Mouse (Mus musculus): ENCODE measurements around the gene Proser2.

Gene Proser2

GRCm38 (mm10) chr2:6074891-6075529 is 55.0 kb downstream of the Proser2 start:
- DNase-seq (ENCODE audit: extremely low spot score, low read depth, low spot score): peak; percentile 39

- no peak for DNase-seq (ENCODE audit: extremely low spot score, low read depth, low spot score)
These were observed 57.2 kb downstream of the Proser2 start for GRCm38 (mm10) chr2:6072685-6073260.

GRCm38 (mm10) chr2:6071598-6072440 is 58.2 kb downstream of the Proser2 start:
- no peak for DNase-seq (ENCODE audit: extremely low spot score, low read depth, low spot score)

DNA sequence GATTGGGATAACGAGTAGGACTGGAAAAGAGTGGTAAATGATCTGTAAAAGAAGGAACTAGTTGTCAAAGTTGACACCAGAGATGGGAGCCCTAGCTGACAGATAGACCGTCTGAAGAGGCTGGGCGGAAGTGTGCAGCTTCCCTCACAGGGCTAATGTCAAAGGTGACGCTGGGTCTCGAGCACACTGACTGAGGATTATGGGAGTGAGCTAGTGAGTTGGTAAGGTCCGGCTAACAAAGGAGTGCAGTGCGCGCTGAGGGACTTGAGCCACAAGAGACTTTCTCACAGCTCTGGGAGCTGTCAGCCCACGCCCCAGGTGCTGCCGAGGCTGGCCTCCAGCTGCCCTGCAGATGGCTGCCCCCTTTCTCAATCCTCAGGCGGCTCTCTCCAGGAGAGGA is 59.1 kb downstream of the Proser2 start:
- no peak for DNase-seq (ENCODE audit: extremely low spot score, low read depth, low spot score)

DNA sequence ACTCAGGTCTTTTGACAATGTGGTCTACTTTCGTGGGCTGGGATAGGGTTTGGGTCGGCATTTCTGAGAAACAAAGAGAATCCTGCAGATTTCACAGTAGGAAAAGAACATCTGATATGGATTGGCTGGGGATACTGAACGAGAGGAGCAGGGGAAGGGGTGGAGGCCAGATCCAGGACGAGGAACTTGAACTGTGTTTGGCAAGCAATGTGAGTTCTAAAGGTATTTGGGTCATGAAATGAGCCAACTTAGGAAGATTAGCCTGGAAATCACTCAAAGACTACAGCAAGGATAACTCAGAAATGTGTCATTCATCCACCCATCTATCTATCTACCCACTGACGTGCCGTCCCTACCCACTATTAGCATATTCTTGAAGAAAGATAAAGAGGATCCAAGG is 62.7 kb downstream of the Proser2 start:
- DNase-seq (ENCODE audit: extremely low spot score, low read depth, low spot score): no peak

- DNase-seq (ENCODE audit: extremely low spot score, low read depth, low spot score): no peak
These were observed 69.8 kb downstream of the Proser2 start for GRCm38 (mm10) chr2:6060071-6060804.

DNA sequence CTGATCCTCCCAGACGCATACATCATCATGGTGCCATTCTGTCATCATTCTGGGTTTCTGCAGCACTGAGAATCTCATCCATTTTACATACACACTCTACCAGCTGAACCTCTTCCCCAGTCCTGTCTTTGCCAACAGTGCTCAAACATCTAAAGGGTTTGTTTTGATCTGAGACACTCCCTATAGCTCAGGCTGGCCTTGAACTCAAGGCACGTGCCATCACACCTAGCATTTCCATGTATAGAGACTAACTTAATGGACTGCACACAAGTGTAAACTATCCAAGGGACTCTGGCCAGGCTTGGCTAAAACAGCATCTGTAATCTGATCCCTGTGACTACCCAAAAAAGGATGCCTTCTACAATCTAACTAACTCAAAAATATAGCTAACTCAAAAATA is 70.7 kb downstream of the Proser2 start:
- DNase-seq (ENCODE audit: extremely low spot score, low read depth, low spot score): no peak

DNA sequence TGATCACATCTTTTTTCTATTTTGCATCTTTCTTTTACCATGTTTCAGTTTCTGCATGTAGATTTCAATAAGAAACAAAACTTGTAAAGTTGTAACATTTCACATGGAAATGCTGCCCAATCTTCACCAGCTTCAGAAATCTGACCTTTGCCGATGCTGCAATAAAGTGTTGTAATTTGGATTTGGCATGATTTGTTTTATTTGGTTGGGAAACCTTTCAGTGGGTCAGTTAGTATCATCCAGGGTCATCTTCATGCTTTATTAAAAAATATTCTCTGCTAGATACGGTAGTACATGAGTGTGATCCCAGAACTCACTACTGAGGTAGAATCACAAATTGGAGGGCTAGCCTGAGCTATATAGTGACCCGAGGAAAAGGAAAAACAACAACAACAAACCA is 73.5 kb downstream of the Proser2 start:
- DNase-seq (ENCODE audit: extremely low spot score, low read depth, low spot score): no peak

- DNase-seq (ENCODE audit: extremely low spot score, low read depth, low spot score): no peak
These were observed 74.5 kb downstream of the Proser2 start for GRCm38 (mm10) chr2:6055466-6055865.

DNA sequence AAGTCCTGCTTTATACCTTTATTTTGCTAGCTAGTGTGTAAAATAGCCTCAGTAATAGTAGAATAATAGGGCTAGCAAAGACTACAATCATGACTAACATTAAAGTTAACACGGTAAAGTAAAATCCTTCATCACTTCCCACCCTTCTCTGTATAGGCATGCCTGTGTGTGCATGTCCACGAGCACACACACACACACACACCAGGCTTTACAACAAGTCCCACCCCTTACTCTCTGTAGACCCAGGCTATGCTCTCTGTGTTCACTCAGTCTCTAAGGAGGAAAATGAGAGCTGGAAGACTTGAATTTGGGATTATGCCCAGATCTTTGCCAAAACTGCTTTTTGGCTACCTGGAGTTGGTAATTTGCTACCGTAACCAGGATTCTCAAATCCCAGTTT is 81.0 kb downstream of the Proser2 start:
- DNase-seq (ENCODE audit: extremely low spot score, low read depth, low spot score): no peak

GRCm38 (mm10) chr2:6048570-6048969 is 81.4 kb downstream of the Proser2 start:
- no peak for DNase-seq (ENCODE audit: extremely low spot score, low read depth, low spot score)

Measured in hindlimb bud, embryonic 11.5 days (tissue).